Mouse (Mus musculus) liver, adult 2 months (tissue): ENCODE measurements around the gene Pou2f3.

ENCODE experiments used
- CTCF ChIP-seq: fragments of 200-500 bp; IDR thresholded peaks from 2 replicates; pipeline ENCODE4 v1.5.1; 2011; ENCODE audit warnings: low read depth, low read length, control low read depth
- POLR2A ChIP-seq: fragments of 200-500 bp; IDR thresholded peaks from 2 replicates; pipeline ENCODE4 v1.6.1; 2011; ENCODE audit warnings: low read length, control low read depth; ENCODE audit not compliant: insufficient read depth; ENCODE audit errors: extremely low read depth

- TF ChIP-seq POLR2A (no peak), CTCF (no peak)
Observed at GRCm38 (mm10) chr9:43194001-43194400, 16.2 kb downstream of the Pou2f3 start.
